Mouse (Mus musculus): ENCODE results near the gene Nrxn1.

Nrxn1 gene

DNA sequence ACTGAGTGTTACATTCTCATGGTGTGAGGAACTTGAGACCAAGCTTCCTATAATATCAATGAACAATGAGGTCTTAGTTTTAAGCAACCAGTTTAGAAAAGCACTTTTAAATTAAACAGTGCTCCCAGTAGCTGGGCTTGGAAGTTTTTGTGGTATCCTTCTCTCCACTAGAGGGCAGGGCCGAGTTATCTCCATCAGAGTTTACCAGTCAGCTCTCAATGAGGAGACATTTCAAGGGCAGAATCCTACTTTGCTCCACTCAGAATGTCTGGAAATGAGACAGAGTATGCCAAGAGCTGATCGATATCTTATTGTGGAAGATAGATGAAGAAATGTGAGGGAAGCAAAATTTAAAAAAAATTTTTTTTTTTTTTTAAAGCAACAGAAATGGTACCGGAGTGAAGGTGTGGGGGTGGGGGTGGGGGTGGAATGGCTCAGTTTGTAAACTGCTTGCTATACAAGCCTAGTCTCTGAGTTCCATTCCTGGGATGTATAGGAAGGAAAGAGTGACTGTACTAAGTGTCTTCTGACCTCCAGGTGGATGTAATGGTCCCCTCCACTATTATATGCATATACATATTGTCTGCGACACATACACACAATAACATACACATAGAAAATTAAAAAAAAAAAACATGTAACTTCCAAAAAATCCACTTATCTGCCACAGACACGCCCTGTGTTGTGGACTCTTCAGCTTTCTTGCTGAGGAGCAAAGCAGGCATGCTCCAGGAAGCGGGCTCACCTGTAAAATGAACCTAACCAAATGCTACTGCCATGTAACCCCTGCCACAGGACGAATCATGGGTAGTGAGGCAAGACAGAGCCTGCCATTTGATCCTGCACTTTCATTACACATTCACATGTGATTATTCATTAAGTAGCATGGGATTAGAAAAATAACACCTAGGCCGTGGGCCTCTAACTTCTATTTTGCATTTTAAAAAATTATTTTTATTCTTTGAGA is 283.4 kb downstream of the Nrxn1 start:
- peak; percentile 72 for DNase-seq

DNA sequence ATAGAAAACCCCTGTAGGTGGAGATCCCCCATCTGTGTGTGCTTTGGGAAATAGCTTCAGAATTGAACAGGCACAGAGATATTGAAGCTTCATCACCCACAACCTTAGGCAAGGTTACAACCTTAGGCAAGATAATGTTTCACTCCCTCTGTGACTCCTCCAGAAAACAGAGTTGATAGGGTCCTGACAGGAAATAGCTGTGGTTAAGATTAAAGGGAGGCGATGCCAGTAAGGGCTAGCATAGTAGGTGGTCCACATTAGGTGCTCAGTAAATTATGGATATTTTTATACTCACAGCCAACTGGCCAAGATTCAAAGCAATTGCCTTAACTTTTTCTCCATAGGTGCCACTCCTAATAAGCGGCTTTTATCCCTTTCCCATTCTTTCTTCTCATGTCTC is 284.6 kb downstream of the Nrxn1 start:
- DNase-seq, result no peak

DNA sequence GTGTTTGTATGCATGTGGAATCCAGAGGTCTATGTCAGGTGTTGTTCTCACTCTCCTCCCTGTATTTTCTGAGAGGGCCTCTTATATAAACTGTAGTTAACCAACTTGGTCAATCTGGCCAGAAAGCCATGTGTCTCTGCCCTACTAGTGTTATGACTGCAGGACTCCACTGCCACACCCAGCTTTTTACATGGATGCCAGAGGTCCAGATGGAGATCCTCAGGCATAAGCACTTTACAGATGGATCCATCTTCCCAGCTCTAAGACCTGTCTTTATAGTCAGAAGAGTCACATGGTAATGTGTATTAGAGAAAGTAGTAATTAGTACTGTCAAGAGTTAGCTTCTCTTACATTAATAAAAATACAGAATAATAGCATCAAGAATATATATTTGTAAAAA is 285.7 kb downstream of the Nrxn1 start:
- no peak for DNase-seq

DNA sequence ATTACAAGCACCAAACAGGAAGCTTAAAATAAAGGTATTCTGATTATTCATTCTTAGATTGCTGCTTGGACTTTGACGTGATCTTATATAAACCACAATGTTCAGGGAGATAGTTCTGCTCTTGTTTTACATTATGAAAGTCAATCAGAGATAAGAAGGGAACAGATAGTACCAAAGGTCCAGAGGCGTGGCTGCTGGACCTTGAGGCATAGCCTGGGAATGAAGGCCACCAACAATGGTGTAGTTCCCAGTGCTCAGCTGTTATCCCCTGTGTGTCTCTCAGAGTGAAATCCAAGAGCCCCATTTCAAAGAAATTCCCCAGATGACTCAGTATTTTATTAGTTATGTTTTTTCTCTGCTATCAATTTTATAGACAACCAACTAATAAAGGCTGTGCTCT is 294.2 kb downstream of the Nrxn1 start:
- DNase-seq, result no peak

DNA sequence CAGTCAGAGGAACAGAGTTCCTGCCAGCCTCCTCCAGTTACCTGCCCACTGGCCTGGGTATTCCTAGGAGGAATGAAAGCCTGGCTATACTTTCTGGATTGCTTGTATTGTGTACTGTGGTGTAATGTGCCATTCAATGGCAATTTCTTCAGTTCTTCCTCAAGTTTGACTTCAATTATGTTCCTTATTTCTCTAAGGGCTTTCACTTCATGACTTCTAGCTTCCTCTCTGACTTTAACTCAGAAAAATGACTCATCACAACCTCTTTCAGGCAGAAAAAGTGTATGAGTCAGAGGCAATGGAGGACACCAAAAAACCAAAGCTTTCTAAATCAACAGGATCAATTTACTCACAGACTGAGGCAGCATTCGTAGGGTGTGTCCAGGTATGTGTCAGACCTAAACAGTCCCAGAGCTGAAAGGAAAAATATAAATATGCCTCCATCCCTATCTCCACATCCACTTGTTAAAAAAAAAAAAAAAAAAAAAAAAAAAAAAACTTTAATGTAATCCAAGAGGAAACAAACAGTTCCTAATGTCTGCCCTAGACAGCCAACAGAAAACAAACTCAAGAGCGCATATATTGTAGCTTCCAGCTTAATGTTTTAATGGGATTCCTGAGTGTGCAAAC is 295.1 kb downstream of the Nrxn1 start:
- DNase-seq, result no peak

DNA sequence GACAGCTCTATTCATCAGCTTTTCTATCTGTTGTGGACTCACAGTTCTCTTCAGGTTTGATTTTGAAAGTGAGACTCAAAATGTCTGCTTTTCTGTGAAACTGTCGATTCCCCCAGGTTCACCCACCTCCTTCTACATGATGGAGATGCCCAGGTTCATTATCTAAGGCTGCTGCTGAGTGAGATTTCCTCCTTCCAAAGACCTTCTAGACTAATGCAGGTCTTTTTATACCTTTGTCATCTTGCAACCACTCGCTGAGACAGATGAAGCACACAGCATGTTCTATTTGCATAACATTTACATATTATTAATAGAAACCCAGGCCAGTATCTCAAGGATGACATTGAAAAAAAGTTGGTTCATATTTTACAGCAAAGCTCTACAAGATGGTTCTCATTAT is 295.9 kb downstream of the Nrxn1 start:
- DNase-seq, result no peak

DNA sequence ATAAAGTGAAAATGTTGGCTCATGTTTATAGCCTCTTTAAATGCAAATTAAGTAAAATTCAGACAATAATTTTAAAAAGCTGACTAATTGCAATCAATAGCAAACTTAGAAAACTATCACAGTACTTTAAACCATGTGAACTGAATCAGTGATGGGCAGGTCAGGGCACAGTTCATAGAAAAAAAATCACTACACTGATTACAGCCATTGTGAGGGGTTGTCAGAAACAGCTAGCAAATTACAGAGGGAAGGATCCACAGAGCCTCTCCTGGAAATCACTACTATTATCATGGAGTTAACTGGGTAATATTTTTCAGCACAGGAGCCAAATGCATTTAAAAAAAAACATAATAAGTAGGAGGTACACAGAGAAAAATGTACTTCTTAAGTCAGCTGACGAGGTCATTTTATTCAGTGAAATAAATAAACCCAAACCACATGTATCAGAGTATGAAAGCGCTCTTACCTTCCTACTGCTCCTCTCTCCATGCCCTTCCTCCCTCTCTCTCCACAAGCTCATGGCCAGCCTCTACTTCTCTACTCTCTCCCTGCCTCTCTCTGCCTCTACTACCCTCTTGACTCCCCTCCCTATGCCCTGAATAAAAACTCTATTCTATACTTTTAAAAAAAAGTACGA is 304.3 kb downstream of the Nrxn1 start:
- DNase-seq, result no peak

DNA sequence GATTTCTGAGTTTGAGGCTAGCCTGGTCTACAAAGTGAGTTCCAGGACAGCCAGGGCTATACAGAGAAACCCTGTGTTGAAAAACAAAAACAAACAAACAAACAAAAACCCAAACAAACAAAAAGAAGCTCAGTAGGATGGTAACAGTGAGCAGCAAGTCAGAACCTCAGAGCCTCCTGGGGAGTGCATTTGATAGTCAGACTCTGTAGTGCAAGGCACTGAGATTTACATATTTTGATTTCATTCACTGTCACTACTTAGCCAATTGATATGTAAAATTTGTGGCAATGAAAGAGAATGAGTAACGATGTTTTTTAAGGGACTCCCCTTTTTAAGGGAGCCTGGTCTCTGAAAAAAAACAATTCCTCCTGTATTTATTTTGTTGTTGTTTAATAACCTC is 304.8 kb downstream of the Nrxn1 start:
- no peak for DNase-seq

DNA sequence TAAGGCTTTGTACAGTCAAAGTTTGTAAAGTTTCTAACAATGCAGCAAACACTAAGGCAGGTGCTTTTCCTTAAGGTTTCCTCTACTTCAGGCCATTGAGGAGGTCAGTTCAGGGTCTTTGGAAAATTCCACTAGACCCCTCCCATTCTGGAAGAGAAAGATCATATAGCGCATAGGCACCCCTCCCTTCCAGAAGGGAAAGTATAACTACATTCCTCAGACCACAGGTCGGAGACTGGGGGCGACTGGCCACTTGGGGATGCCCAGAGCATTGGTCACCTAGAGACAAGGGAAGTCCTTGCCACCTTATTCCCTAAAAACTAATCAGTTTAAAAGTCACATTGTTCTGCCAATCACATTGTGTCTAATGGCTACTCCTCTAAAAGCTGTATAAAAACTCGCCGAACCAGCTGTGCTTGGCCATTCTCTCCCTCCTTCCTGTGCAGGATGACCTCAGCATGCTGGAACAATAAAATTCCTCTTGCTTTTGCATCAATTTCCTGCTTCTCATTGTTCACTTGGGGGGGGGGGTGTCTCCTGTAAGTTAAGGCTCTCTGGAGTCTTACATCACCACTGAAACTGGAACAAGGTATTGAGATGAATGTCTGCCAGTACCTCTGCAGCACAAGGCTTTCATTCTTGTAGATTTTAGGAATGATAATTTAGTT is 305.6 kb downstream of the Nrxn1 start:
- no peak for DNase-seq

DNA sequence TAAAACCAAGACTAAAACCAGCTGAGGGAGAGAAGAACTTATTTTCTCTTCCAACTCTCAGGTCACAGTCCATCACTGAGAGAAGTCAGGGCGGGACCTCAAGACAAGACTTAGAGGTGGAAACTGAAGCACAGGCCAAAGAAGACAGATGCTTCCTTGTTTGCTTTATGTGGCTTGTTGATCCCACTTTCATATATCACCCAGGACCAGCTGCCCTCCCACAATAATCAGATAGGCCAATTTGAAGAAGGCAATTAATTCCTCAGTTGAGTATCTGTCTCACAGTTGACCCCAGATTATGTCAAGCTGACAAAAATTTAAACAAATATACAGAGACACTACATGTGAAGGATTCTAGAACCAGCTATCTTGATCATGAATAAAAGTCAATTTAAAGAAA is 312.4 kb downstream of the Nrxn1 start:
- no peak for DNase-seq

DNA sequence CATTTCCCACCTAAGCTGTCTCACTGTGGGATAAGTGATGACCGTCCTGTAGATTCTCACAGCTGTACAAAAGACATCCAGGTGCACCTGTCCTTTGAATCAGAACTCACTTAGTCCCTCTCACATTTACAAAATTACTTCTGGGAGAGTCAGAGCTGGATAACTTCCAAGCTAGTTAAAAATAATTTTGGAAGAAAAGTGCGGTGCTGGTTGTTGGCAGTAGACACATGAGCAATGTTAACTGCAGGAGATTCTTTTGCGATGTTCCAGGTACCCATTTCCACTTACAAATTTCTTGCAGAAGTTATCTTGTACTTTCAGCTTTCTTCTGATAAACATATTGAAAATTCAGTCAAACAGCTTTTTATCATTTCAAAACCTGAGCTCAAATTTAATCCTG is 317.5 kb downstream of the Nrxn1 start:
- DNase-seq, result no peak

DNA sequence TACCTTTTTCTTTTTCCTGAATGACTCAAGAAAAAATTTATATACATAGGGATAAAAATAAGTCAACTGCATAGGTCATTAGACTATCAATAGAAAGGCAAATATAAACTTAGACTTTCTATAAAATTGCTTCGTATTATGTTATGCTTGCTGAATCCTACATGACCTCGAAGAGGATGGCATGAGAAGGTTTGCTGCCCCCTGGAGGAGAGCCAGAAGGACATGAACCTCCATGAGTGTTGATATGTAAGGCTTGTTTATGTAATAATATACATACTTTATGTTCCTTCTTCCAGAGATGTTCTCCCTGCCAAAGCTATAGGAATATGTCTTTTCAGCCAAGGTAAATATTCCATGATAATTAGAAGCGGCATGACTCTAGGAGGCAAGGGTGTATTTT is 319.6 kb downstream of the Nrxn1 start:
- DNase-seq, result peak; percentile 4

DNA sequence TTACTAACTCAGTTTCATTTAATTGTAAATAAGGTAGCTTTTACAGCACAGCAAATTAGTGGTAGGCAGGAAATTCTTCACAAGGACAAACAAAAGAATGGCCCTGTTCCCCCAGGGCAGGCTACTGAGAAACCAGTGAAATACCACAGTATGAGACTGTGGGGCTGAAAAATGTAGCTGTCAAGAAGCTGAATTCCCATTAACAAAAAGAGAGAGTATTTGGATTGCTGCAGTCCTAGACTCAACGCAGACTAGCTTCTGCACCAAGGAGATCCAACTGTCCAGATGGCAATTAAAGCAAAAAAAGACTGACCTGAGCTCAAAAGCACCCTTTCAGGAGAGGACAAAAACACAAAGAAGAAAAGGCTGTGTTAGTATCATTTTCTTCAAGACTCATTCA is 324.7 kb downstream of the Nrxn1 start:
- DNase-seq, result peak; percentile 3

DNA sequence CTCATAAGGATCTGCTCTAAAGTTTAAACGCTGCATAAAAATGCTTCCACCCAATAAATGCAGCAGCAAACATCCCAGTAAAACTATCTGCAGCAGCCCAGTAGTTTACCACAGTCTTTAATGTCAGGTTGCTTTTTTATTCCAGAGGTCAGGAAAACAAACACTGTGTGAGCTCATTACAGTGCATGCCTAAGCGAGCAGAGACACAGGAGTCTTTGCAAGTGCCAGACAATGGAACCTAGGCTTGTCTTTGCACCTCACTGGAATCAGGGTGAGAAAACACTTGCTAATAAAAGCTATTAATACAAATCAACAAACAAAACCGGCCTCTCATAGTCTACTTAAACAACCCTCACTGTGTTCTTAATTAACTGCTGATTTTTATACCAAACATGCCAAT is 365.7 kb downstream of the Nrxn1 start:
- DNase-seq, result no peak

DNA sequence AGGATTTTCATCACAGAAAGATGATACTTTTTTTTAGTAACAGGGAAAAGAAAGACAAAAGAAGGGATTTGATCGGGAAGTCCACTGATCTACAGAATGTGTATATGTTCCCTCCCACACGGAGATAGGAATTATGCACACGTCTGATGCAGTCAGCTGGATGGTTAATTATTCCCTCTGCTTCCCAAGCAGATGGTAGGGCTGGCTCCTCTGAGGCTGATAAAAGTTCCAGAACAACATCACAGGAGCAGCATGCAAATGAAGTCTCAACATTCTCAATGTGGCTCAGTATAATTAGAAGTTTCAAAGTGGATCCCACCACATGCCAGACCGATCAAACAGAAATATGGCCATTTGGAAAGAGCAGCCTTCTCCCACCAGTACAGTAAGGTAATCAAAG is 388.1 kb downstream of the Nrxn1 start:
- no peak for DNase-seq

DNA sequence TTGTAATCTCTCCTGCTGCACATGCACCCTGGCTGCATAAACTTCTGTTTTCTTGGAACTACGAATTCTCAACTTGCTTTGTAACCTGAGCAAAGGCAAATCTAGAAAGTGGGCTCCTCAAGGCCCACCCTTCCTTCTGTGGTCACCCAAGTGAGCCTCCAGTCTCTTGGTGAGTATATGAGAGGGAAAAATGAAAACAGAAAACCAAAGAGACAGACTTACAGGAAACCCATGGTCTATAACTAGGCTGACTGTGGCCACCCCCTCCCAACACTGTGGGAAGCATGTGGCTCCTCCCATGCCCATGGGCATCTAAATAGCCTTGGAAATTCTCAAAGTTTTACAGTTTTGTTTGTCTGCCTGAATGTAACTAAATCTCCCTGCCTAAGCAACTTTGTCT is 390.2 kb downstream of the Nrxn1 start:
- no peak for DNase-seq

DNA sequence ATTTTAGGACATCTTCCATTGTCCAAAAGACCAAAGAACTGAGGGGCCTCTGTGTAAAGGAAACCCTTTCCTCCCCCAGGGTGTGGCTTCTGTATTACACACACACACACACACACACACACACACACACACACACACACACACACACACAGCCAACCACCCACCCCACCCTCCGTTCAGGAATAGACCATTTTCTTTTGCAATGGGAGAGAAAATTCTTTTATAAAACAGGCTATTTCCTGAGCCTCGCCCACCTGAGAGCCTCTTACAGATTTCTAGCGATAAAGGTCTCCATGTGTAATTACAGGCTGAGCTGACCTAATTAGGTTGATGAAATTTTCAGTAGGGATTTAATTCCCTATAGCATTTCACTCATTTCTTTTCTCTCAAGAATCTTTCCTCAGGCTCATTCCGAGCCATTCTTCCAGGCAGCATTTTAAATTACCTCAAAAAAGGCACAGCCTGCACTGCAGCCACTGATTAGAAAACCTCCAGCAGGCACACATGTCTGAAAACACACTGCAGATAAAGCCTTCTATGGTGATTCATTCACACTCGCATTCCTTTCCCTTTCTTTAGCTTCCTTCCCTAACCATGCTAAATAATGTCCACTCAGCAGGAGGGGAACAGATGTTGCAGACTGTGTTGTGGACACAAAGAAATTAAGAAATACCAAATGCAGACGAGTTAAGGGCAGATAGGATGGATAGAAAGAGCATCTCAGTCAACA is 396.6 kb downstream of the Nrxn1 start:
- DNase-seq, result no peak

DNA sequence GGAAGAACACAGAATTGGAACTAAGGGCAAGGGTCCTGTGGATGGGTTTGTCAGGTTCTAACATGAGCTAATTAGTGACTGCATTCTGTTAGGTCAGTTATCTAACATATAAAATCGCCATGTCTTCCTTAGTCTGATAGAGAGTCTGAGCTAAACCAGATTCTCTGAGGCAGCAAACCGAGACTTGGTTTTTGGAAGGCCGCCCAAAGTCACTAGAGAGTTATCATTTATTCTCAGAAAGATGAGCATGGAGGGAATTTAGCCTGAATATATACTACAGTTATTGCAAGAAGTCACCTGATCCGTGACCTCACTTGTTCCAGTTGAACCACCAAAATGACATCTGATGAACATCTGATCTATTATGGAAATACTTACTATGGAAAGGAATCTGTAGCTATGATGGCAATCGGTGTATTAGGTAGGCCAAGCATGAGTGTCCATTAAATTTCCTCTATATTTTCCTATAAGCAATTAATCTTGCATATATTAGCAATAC is 397.7 kb downstream of the Nrxn1 start:
- DNase-seq, result no peak

DNA sequence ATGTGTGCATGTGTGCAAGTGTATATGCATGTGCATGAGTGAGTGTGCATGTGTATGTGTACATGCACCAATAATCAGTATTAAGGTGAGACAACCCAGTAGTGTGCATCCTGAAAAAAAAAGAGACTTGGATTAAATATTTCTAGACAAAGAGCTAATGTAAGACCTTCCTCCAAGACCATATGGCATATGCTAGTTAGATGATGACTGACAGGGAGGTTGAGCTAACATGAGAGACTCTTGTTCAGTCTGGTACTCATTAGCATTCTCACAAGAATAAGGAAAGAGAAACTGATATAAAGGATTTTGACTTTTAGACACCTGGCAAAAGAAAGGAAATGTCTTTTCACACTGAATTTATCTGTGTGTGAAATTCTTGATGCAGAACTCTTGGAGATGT is 408.7 kb downstream of the Nrxn1 start:
- DNase-seq, result no peak

DNA sequence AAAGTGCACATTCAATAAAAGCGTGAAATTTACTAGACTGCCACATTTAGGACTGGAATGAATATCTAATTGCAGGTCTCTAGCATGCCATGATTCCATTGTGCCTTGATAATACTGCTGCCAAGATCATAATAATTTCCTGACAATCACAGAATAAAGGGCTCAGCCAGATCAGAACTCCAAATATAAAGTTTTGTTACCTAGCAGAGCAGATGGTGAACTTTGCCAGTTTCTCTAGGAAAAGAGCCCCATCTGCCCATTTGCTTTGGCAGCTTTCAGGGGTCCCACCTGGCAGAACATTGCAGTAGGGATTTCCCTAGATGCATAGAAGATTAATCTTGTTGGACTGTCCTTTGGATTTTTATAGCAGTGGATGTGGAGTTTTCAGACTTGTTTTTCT is 411.9 kb downstream of the Nrxn1 start:
- no peak for DNase-seq

DNA sequence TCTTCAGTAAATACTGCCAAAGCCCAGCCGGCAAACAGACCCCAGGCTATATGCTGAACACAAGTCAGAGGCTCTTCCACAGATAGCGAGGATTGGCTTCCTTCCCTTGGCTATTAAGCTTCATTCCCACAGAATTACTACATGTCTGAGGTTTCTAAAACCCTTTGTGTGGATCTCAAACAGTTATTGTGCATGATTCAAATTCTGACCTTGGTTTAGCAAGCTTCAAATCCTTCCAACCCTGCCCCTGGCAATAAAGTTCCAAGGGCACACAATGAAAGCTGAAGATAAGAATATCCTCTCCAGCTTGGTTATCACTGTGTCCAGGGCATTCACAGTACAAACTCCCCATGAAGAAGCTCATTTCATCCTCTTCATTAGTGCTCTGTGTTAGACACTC is 416.2 kb downstream of the Nrxn1 start:
- DNase-seq, result no peak

DNA sequence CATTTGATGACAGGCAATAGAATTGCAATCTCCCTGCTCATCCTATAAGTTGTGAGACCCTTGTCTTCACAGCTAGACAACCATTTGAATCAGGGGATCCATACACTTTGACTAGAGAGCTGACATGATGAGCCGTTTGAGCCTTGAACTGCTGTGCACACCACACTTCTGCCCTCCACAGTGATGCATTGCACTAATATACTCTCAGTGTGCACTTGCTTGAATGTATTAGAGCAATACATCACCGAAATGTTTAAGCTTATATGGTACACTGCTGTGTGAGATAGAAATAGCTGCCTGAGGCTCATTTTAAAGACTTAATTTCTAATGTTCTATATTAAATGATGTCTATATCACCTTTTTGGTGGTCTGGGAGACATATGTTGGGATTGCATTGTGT is 430.6 kb downstream of the Nrxn1 start:
- DNase-seq, result no peak

DNA sequence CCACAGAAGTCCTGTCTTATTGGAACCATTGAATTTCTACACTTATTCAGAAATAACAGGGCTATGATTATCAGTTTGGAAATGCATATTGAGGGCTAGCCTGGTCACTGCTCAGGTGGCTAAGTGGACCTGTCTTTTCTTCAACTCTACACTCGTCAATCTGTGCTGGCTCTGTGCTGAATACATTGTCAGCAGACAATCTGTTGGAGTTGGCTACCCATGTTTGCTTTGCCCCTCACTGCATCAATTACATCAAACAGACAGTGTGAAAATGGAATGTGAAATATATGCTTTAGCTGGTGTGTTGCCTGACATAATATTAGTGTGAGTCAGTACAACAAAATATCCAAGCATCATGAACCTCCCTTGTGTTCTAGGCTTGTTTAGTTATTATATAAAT is 438.4 kb downstream of the Nrxn1 start:
- no peak for DNase-seq
